Mouse (Mus musculus) right cerebral cortex, adult 2 months (tissue): ENCODE data around the gene Ddx41.
"Not testable (repeated sequence)": the region's sequence is repeated elsewhere in the genome, so short reads cannot be mapped to it uniquely, and the experiment has no call there.

Experiments used
- DNase-seq, 2 experiments: peaks; one replicate each; pipeline ENCODE4 v3.0.0; 2021 to 2022; ENCODE audit warnings: low spot score in 2 of 2

Ddx41 gene

GRCm38 (mm10) chr13:55536194-55537175 is at the start of gene Ddx41:
Gene Ddx41, minus strand, starts transcription at chr13:55536658.
- DNase-seq: peak; percentile 100

GRCm38 (mm10) chr13:55578086-55578485 is 41.6 kb upstream of the Ddx41 start:
- DNase-seq: no peak

- not testable (repeated sequence) for DNase-seq
These were observed 40.4 kb upstream of the Ddx41 start for GRCm38 (mm10) chr13:55576872-55577271.

GRCm38 (mm10) chr13:55575932-55576331 is 39.5 kb upstream of the Ddx41 start:
- no peak for DNase-seq

- DNase-seq: no peak
These were observed 37.9 kb upstream of the Ddx41 start for GRCm38 (mm10) chr13:55574321-55574720.

GRCm38 (mm10) chr13:55573432-55573831 is 37.0 kb upstream of the Ddx41 start, which contains the start of gene Tmed9:
Gene Tmed9, plus strand, starts transcription at chr13:55573732.
- DNase-seq: no peak

- DNase-seq: no peak
These were observed 35.5 kb upstream of the Ddx41 start for GRCm38 (mm10) chr13:55571977-55572376.

- DNase-seq: peak; percentile 94 to 96
These were observed 34.7 kb upstream of the Ddx41 start, which contains the start of gene Fam193b for GRCm38 (mm10) chr13:55571027-55571751. Gene Fam193b, minus strand, starts transcription at chr13:55571120.

GRCm38 (mm10) chr13:55570286-55570973 is 34.0 kb upstream of the Ddx41 start:
- DNase-seq: peak; percentile 17 to 40

- DNase-seq: peak; percentile 28 to 29
These were observed 33.3 kb upstream of the Ddx41 start for GRCm38 (mm10) chr13:55569726-55570285.

- DNase-seq: not testable (repeated sequence)
These were observed 32.1 kb upstream of the Ddx41 start for GRCm38 (mm10) chr13:55568524-55568923.

GRCm38 (mm10) chr13:55567949-55568348 is 31.5 kb upstream of the Ddx41 start:
- no peak for DNase-seq

GRCm38 (mm10) chr13:55567001-55567400 is 30.5 kb upstream of the Ddx41 start:
- no peak for DNase-seq

GRCm38 (mm10) chr13:55563266-55563879 is 26.9 kb upstream of the Ddx41 start:
- no peak for DNase-seq

GRCm38 (mm10) chr13:55557499-55557898 is 21.0 kb upstream of the Ddx41 start:
- DNase-seq: no peak

GRCm38 (mm10) chr13:55555921-55556320 is 19.5 kb upstream of the Ddx41 start:
- DNase-seq: no peak

GRCm38 (mm10) chr13:55549061-55549460 is 12.6 kb upstream of the Ddx41 start:
- DNase-seq: no peak

GRCm38 (mm10) chr13:55548426-55548825 is 12.0 kb upstream of the Ddx41 start:
- DNase-seq: no peak

GRCm38 (mm10) chr13:55547916-55548315 is 11.5 kb upstream of the Ddx41 start:
- DNase-seq: no peak

- DNase-seq: no peak
These were observed 8.3 kb upstream of the Ddx41 start for GRCm38 (mm10) chr13:55544792-55545191.

GRCm38 (mm10) chr13:55543447-55543846 is 7.0 kb upstream of the Ddx41 start:
- no peak for DNase-seq
